Mouse (Mus musculus) embryonic fibroblast, embryonic 13.5 days (primary cell): ENCODE results near the gene Cfap100. TPM values are rescaled to one million over a fixed set of nuclear protein-coding genes. Genes with fewer than 3 reads are reported as not detected.

Source experiments
- H3K27ac ChIP-seq: 2 replicates; pipeline ENCODE4 v1.5.1; 2012; ENCODE audit warnings: low read length, control low read depth, inconsistent platforms; ENCODE audit not compliant: insufficient read depth
- H3K4me1 ChIP-seq: 2 replicates; pipeline ENCODE4 v1.6.1; 2011; ENCODE audit warnings: low read length; ENCODE audit not compliant: control insufficient read depth, insufficient read depth
- H3K4me3 ChIP-seq: 2 replicates; pipeline ENCODE4 v1.5.1; 2011; ENCODE audit warnings: mild to moderate bottlenecking, control low read depth, low read length; ENCODE audit not compliant: insufficient read depth
- CTCF ChIP-seq: IDR thresholded peaks from 2 replicates; pipeline ENCODE4 v1.5.1; 2011; ENCODE audit warnings: mild to moderate bottlenecking, control low read depth, low read length, moderate library complexity, borderline replicate concordance; ENCODE audit not compliant: insufficient read depth
- POLR2A ChIP-seq: IDR thresholded peaks from 2 replicates; pipeline ENCODE4 v1.6.1; 2011; ENCODE audit warnings: low read depth, mild to moderate bottlenecking, control low read depth, low read length, moderate library complexity
- polyA plus RNA-seq: library from polyadenylated mRNA; stranded (reverse); fragments of >200 nt; gene quantifications from 2 replicates; pipeline ENCODE4 v1.2.4, GENCODE M21; 2011; ENCODE audit warnings: low read depth; ENCODE audit not compliant: missing spikeins, insufficient read length

Gene Cfap100
- polyA plus RNA-seq, 1 experiment = 0.95 TPM

DNA sequence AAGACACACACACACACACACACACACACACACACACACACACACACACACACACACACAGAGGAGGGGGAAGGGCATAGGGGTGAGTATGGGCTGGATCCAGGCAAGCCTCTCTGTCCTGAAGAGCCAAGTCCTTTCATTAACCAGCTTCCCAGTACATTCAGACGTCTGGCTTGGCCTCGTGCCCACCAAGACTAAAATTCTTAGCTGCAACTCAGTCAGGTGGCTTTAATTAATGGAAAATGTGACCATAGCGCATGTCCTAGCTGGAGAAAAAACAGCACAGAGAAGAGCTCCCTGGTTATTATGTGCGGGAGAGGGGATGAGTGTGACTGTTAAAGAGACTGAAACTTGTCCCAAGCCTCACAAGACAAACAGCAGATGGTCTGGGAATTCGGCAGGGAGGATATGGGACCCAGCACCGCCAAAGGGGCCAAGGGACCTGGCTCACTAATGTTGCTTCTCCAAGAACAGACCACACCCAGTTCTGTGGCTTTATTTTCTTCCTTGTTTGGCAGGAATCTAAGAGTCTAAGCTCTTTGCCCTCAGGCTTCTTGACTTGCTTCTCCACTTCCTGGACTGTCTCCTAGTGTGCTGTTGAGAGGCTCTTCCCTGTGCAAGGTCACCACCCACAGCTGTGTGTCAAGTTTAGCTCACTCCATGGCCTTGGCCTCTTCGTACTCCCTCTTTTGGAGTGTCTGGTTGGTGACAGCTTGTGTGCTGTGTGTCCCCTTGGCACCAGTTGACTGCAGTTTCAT lies 68.4 kb downstream of the Cfap100 start:
- no peak overlapping the region for H3K4me3 ChIP-seq
- peak overlapping the region; percentile 96 for H3K27ac ChIP-seq
- H3K4me1 ChIP-seq = peaks cover 23% of the 10 kb centered on the region
- no peak for TF ChIP-seq POLR2A
- TF ChIP-seq CTCF = no peak

DNA sequence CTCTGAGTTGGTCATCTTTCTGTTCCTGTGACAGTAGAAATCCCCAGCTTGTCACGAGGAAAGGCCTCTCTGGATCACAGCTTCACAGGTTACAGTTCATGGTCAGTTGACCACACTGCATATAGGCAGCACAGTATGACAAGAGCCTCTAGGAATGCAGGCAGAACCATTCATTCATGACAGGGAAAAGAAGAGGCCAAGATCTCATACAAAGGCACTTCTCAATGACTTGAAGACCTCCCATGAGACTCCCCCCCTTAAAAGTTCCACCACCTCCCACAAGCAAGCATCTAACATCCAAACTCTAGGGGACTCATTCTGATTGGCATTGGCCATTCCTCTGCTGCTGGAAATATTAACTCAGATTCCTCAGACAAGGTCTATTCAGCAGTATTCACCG lies 69.2 kb downstream of the Cfap100 start:
- H3K4me1 ChIP-seq = peaks cover 23% of the 10 kb centered on the region
- H3K27ac ChIP-seq = peak overlapping the region; percentile 96
- no peak overlapping the region for H3K4me3 ChIP-seq
- TF ChIP-seq CTCF = no peak
- no peak for TF ChIP-seq POLR2A

DNA sequence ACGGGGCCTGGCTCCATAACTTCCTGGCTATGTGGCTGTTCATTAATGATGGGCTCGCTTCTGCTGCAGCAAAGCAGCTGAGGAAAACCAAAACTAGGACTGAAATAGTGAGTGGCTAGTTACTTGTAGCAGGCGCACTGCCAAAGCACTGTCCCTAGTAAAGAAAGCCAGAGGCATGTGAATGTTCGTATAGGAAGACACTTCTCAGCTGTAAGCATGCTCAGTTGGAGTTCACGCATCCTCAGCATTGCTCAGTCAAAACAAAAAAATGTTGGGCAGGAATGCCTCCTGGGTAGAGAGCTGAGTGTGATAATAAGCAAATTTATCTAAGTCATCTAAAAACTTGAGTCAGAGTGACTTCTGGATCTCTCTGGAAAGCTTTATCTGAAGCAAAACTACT lies 70.5 kb downstream of the Cfap100 start:
- no peak for TF ChIP-seq CTCF
- no peak for TF ChIP-seq POLR2A
- Histone ChIP-seq H3K4me1 (peaks cover 23% of the 10 kb centered on the region), H3K27ac (peak overlapping the region; percentile 96), H3K4me3 (no peak overlapping the region)

Other genes with a start within 250 kb of the Cfap100 start
- gene V1ra8, start 226.0 kb downstream of the Cfap100 start, polyA plus RNA-seq = not detected in 2 replicates
- not detected in 2 replicates for gene Vmn1r53, start 204.4 kb downstream of the Cfap100 start, polyA plus RNA-seq
- not detected in 2 replicates for gene Vmn1r54, start 182.5 kb downstream of the Cfap100 start, polyA plus RNA-seq
- not detected in 2 replicates for gene BC048671, start 127.6 kb downstream of the Cfap100 start, polyA plus RNA-seq
- not detected in 2 replicates for gene Chst13, start 103.6 kb downstream of the Cfap100 start, polyA plus RNA-seq
- gene Uroc1, start 95.5 kb downstream of the Cfap100 start, polyA plus RNA-seq = not detected in 2 replicates
- 14.2 and 14.7 TPM in 2 replicates for gene Zxdc, start 59.3 kb downstream of the Cfap100 start, polyA plus RNA-seq
- gene Klf15, start 33.8 kb upstream of the Cfap100 start, polyA plus RNA-seq = 1.1 and 1.8 TPM in 2 replicates
- 3.1 and 4.0 TPM in 2 replicates for gene Aldh1l1, start 57.6 kb upstream of the Cfap100 start, polyA plus RNA-seq
- gene Slc41a3, start 175.9 kb upstream of the Cfap100 start, polyA plus RNA-seq = 7.0 and 8.7 TPM in 2 replicates